8 mouse cellular contexts compared by ENCODE assay signal in the genomic region with DNA sequence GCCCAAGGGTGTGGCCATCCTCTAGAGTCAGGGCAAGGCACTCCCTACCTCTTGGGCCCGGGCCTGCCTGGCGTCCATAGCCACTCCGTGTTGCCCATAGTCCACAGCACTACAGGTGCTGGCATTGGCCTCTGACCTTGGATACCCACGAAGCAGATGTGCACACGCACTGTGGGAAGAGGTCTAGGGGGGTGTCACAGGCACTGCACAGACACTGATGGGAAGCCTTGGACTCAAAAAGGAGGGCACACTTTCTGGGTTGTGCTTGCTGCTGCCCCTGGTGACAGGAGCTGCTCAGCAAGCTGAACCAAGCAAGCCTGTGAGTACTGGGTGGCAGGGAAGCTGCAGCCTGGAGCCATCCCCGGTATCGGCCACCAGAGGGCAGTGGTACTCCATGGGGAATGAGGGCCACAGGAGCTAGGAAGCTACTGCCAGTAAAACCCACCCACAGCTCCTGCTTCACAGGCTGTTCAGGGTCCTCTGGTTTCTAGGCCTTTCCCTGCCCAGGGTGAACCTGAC. TPM values are rescaled to one million over a fixed set of nuclear protein-coding genes. Genes with fewer than 3 reads are reported as not detected.
DNase-seq lines count a peak whose midpoint lies in the region; ATAC-seq and TF ChIP-seq lines count a peak whose summit lies in the region.
"Not testable (repeated sequence)": the region's sequence is repeated elsewhere in the genome, so short reads cannot be mapped to it uniquely, and the experiment has no call there.

No protein-coding gene starts in this region.

- H3K79me2 ChIP-seq in heart, adult 2 months (replicated peaks; ENCODE audit: control insufficient read depth, insufficient read depth, low read length) = not testable (repeated sequence)

- H3K4me1 ChIP-seq in forebrain, embryonic 12.5 days; heart, adult 2 months (ENCODE audit: control insufficient read depth, insufficient read depth, low read length); hindbrain, embryonic 12.5 days; intestine, postnatal 0 days (replicated peaks; ENCODE audit: control insufficient read depth, insufficient read depth, low read length); liver, embryonic 12.5 days; midbrain, embryonic 12.5 days; stomach, embryonic 15.5 days: not testable (repeated sequence)

- DNase-seq in cerebellum, adult 8-10 months = peak; percentile 2
- DNase-seq in heart, adult 2 months = not testable (repeated sequence)

- H3K36me3 ChIP-seq in forebrain, embryonic 12.5 days (replicated peaks); heart, adult 2 months (ENCODE audit: control insufficient read depth, insufficient read depth, low read length); hindbrain, embryonic 12.5 days; intestine, postnatal 0 days (ENCODE audit: control insufficient read depth, insufficient read depth); liver, embryonic 12.5 days; midbrain, embryonic 12.5 days; stomach, embryonic 15.5 days: not testable (repeated sequence)

- H3K9ac ChIP-seq in forebrain, embryonic 12.5 days; heart, adult 2 months (ENCODE audit: low read depth, low read length); hindbrain, embryonic 12.5 days; intestine, postnatal 0 days (ENCODE audit: low read depth, low read length); liver, embryonic 12.5 days; midbrain, embryonic 12.5 days (replicated peaks); stomach, embryonic 15.5 days: not testable (repeated sequence)

- TF ChIP-seq POLR2A in heart, adult 2 months (IDR thresholded peaks at IDR 0.05; ENCODE audit: insufficient read depth, low read depth, low read length) = not testable (repeated sequence)

- ATAC-seq in forebrain, embryonic 12.5 days (ENCODE audit: low FRiP score) = peak; percentile 51; the same call in 1 of the 2 replicates
- ATAC-seq in hindbrain, embryonic 12.5 days (ENCODE audit: low FRiP score) = peak; percentile 73; the same call in 1 of the 2 replicates
- ATAC-seq in intestine, postnatal 0 days = peak; percentile 42; the same call in 1 of the 2 replicates
- ATAC-seq in liver, embryonic 12.5 days = 0 out of 2 replicates have a peak, but pooled peaks have one; percentile 27
- peak; percentile 60; the same call in 1 of the 2 replicates for ATAC-seq in midbrain, embryonic 12.5 days (ENCODE audit: low FRiP score, low read depth)
- ATAC-seq in stomach, embryonic 15.5 days (ENCODE audit: insufficient read depth, low FRiP score, low read depth) = peak; percentile 50; the same call in 1 of the 2 replicates

- not testable (repeated sequence) for H3K4me2 ChIP-seq in forebrain, embryonic 12.5 days; hindbrain, embryonic 12.5 days (replicated peaks); intestine, postnatal 0 days (replicated peaks; ENCODE audit: low read depth); liver, embryonic 12.5 days; midbrain, embryonic 12.5 days (replicated peaks); stomach, embryonic 15.5 days

- H3K4me3 ChIP-seq in forebrain, embryonic 12.5 days (replicated peaks); heart, adult 2 months; hindbrain, embryonic 12.5 days; intestine, postnatal 0 days (ENCODE audit: low read depth, low read length); liver, embryonic 12.5 days; midbrain, embryonic 12.5 days; stomach, embryonic 15.5 days (replicated peaks): not testable (repeated sequence)

- intact Hi-C loops in heart, adult 2 months (cut with DNase I) = not testable (repeated sequence)

- TF ChIP-seq EP300 in heart, adult 2 months (IDR thresholded peaks at IDR 0.05; ENCODE audit: insufficient read depth, low read depth, low read length) = not testable (repeated sequence)

- 71% methylated on average over 5 of the region's 7 CpGs for WGBS in forebrain, embryonic 12.5 days
- 84% methylated on average over 4 of the region's 7 CpGs for WGBS in heart, adult 2 months
- 85% methylated on average over 5 of the region's 7 CpGs for WGBS in hindbrain, embryonic 12.5 days
- WGBS in intestine, postnatal 0 days = 76% methylated on average over 3 of the region's 7 CpGs
- 70% methylated on average over 4 of the region's 7 CpGs for WGBS in liver, embryonic 12.5 days (ENCODE audit: insufficient replicate concordance)
- WGBS in midbrain, embryonic 12.5 days = 83% methylated on average over 4 of the region's 7 CpGs
- 51% methylated on average over 5 of the region's 7 CpGs for WGBS in stomach, embryonic 15.5 days

- TF ChIP-seq CTCF in heart, adult 2 months (IDR thresholded peaks at IDR 0.05) = 0 out of 2 replicates have a peak, but pooled peaks have one; percentile 6
- 0 out of 2 replicates have a peak, but pooled peaks have one; percentile 7 for TF ChIP-seq CTCF in intestine, postnatal 0 days (IDR thresholded peaks at IDR 0.05; ENCODE audit: low read depth)

- not testable (repeated sequence) for H3K9me3 ChIP-seq in forebrain, embryonic 12.5 days; hindbrain, embryonic 12.5 days (replicated peaks); intestine, postnatal 0 days (ENCODE audit: control insufficient read depth); liver, embryonic 12.5 days (replicated peaks); midbrain, embryonic 12.5 days; stomach, embryonic 15.5 days

- H3K27ac ChIP-seq in forebrain, embryonic 12.5 days; heart, adult 2 months; hindbrain, embryonic 12.5 days; intestine, postnatal 0 days (ENCODE audit: low read depth, low read length); liver, embryonic 12.5 days; midbrain, embryonic 12.5 days (replicated peaks); stomach, embryonic 15.5 days: not testable (repeated sequence)

- H3K27me3 ChIP-seq in forebrain, embryonic 12.5 days; heart, adult 2 months (ENCODE audit: control insufficient read depth, insufficient read depth, low read length); hindbrain, embryonic 12.5 days; intestine, postnatal 0 days (replicated peaks; ENCODE audit: control insufficient read depth, insufficient read depth, low read length); liver, embryonic 12.5 days (replicated peaks); midbrain, embryonic 12.5 days; stomach, embryonic 15.5 days (replicated peaks): not testable (repeated sequence)

RNA-seq across cellular contexts. Expression of gene Efnb1, which starts 57.5 kb away (rescaled TPM):
- 99.2 and 106 TPM in 2 replicates for polyA plus RNA-seq in forebrain, embryonic 12.5 days (2016; fragmentation: Nextera tagmentation; extraction: Ambion mirVana)
- total RNA-seq in heart, adult 2 months (2021) = 10 to 100 TPM; 20.4 to 21.2 TPM
- 16.0 and 20.6 TPM in 2 replicates for polyA plus RNA-seq in heart, adult 2 months (2012; rRNA removed)
- polyA plus RNA-seq in hindbrain, embryonic 12.5 days (2016; fragmentation: Nextera tagmentation; extraction: Ambion mirVana) = 72.2 and 78.8 TPM in 2 replicates
- polyA plus RNA-seq in intestine, postnatal 0 days (2015; fragmentation: Nextera tagmentation; extraction: Ambion mirVana) = 12.5 and 13.0 TPM in 2 replicates
- polyA plus RNA-seq in liver, embryonic 12.5 days (2016; fragmentation: Nextera tagmentation; extraction: Ambion mirVana) = 9.7 and 10.4 TPM in 2 replicates
- polyA plus RNA-seq in midbrain, embryonic 12.5 days (2016; fragmentation: Nextera tagmentation; extraction: Ambion mirVana) = 64.2 and 69.7 TPM in 2 replicates
- 32.1 and 34.6 TPM in 2 replicates for polyA plus RNA-seq in stomach, embryonic 15.5 days (2015; fragmentation: Nextera tagmentation; extraction: Ambion mirVana)
